Comparison of ENCODE assay signal across 25 mouse cellular contexts in the genomic region with DNA sequence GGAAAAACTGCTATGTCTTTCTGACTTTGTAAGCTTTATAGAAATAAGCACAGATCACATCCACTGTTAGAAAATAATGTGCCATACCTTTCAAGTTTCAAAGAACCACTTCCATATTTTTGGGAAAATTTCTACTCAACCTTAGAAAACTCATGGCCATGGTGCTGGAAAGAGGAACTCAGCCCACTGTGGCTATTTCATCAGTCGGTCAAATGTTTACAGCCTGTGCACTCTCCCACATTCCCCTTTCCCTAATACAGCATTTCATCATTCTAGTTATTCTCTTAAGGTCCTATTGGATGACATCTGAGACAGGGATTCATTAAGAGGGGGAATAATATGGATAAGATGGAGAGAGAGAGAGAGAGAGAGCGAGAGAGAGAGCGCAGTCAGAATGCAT. TPM values are rescaled to one million over a fixed set of nuclear protein-coding genes. Genes with fewer than 3 reads are reported as not detected.
"Had no signal": no experiment of that assay in that cellular context is flagged by ENCODE, and none has a peak within 500 bp of the region (broad histone marks: within the 10 kb centered on the region; RNA-seq: fewer than 3 reads in every experiment).

No protein-coding gene starts in this region.

- ATAC-seq: liver, embryonic 12.5 days; lung, postnatal 0 days; midbrain, embryonic 16.5 days had no signal

- DNase-seq: lung, adult 18-20 months; lung, postnatal 14 days; lung, postnatal 4 days; midbrain, embryonic 14.5 days; right cerebral cortex, postnatal 14 days; thymus, adult 2 months; thymus, postnatal 14 days; thymus, postnatal 36 days had no signal

- H3K4me3 ChIP-seq: liver, embryonic 12.5 days; lung, embryonic 15.5 days; midbrain, embryonic 10.5 days; midbrain, embryonic 12.5 days; myocyte; neural tube, embryonic 13.5 days; stomach, embryonic 15.5 days had no signal

- H3K4me1 ChIP-seq: liver, embryonic 12.5 days had no signal

RNA-seq across cellular contexts. Expression of a gene that starts 2.2 kb away (rescaled TPM):
- total RNA-seq: liver, adult 2 months had no signal
- polyA plus RNA-seq: liver, adult 2 months; liver, embryonic 12.5 days; liver, embryonic 16.5 days; midbrain, embryonic 10.5 days; midbrain, embryonic 12.5 days; midbrain, embryonic 14.5 days; midbrain, embryonic 16.5 days; myocyte; neural tube, embryonic 11.5 days; neural tube, embryonic 13.5 days; stomach, embryonic 15.5 days; testis, adult 2 months had no signal

RNA-seq across cellular contexts. Expression of a gene that starts 10.6 kb away (rescaled TPM):
- total RNA-seq: liver, adult 2 months; megakaryocyte-erythroid progenitor cell, adult 5-6 weeks; neutrophil, adult 5-6 weeks had no signal
- polyA plus RNA-seq: liver, adult 2 months; liver, embryonic 12.5 days; liver, embryonic 14.5 days; liver, embryonic 16.5 days; midbrain, embryonic 10.5 days; midbrain, embryonic 12.5 days; midbrain, embryonic 14.5 days; midbrain, embryonic 16.5 days; myocyte; neural tube, embryonic 13.5 days; spleen, adult 2 months; testis, adult 2 months had no signal

RNA-seq across cellular contexts. Expression of a gene that starts 11.5 kb away (rescaled TPM):
- polyA plus RNA-seq: myocyte had no signal

RNA-seq across cellular contexts. Expression of a gene that starts 15.4 kb away (rescaled TPM):
- total RNA-seq: megakaryocyte-erythroid progenitor cell, adult 5-6 weeks had no signal

RNA-seq across cellular contexts. Expression of a gene that starts 24.5 kb away (rescaled TPM):
- total RNA-seq: megakaryocyte-erythroid progenitor cell, adult 5-6 weeks had no signal
- polyA plus RNA-seq: lung, embryonic 15.5 days; midbrain, embryonic 12.5 days; midbrain, embryonic 14.5 days; neural tube, embryonic 13.5 days; testis, adult 2 months had no signal
